Mouse (Mus musculus) mouse trophoblast stem cell (cell line): ENCODE results near the gene Tsnax.

Experiments used
- in situ Hi-C, 2 experiments: fragments of 300-500 bp; cut with MseI, MboI; formaldehyde crosslinking; loops; 2 replicates in 1 of 2; 3 replicates in 1 of 2; pipeline ENCODE4 v1.15.1; 2025

The Tsnax gene

DNA sequence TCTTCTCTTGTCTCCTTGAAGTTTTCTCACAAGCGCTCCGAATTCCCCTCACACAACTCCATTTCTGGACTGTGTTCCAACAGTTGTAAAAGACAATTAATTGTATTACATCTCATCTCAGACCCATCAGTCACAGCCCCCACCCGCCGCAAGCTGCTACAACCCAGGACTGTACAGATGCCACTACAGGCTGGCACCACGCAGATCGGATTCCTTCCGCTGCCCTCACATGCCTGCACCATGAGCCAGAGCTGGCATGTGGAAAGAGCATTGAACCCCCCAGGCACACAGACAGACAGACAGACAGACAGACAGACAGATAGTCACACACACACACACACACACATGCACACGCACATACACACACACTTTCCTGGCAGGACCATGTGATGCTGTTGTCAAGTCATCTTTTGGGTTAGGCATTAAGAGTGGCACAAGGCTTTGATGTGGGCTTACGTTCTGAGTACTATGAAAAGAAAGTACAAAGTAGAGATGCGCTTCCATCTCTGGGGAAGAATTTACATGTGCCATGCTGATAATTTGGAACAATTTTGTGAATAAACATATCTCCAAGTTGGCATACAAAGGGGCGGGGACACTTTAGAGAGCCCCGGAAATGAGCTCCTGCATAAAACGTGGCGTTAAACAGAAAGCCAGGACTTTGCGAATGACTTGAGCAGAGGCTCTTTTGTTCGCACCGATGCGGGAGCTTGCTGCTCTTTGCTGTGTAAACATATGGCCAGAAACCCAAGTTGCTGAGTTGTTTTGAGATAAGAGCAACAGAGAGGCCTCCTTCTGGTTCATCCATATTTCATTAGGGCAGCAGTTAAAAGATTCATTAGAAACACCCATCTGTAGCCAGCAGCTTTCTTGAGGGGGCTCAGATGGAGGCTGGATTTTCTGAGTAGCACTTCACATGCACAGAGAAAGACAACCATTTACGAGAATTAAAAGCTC lies 67.9 kb downstream of the Tsnax start:
- in situ Hi-C loops = no loop called here

DNA sequence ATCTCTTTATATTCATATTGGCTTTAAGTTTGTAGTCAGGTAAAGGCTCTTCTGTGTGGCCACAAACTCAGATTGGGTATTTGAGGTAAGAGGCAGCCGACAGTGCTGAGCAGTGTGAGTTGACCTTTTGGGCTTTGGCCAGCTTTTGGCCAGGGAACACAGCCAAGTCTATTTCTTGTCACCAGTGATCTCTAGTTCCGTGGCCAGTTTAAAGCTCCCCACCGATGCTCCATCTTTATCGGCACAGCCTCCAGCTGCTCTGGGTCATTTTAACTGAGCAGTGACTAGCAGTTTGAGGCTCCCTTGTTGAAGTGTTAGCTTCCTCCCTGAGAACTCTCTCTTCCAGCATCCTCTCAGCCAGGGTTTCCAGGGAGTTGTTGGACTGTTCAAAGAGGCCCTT lies 70.9 kb downstream of the Tsnax start:
- in situ Hi-C loops = no loop called here
